Mouse (Mus musculus): ENCODE measurements around the gene Zdhhc4. TPM values are rescaled to one million over a fixed set of nuclear protein-coding genes. Genes with fewer than 3 reads are reported as not detected.
A peak's percentile ranks its signal among the peaks of the same experiment; 100 is the strongest.

Gene Zdhhc4
- total and polyA plus RNA-seq, 2 experiments from 2014 or later, result 63.3 to 104 TPM

DNA sequence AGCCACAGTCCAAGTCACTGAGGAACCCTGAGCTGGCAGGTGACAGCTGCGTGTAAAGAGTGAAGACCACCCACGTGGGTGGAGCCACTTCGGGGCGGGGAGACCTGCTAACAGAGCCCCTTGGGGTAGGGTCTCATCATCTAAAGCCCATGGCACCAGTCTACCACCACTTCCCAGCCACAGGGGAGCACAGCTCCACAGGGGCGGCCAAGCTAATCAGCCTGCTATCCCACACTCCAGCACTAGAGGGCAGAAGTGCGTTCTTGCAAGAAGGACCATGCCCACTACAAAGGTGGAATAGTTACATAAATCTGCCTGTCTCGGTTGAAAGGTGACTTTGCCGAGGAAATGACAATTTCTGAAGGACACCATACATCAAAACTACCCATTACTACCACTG lies 17.2 kb downstream of the Zdhhc4 start:
- Histone ChIP-seq H3K4me3 (ENCODE audit: low read depth, low read length) (no peak overlapping the region), H3K36me3 (replicated peaks; ENCODE audit: control insufficient read depth, insufficient read depth, low read length) (peaks cover 58% of the 10 kb centered on the region), H3K27me3 (ENCODE audit: control insufficient read depth, insufficient read depth, low read length) (no peaks in the 10 kb centered on the region), H3K9ac (replicated peaks; ENCODE audit: low read depth, low read length) (no peak overlapping the region), H3K4me2 (ENCODE audit: low read depth, low read length) (no peak overlapping the region), H3K4me1 (ENCODE audit: control insufficient read depth, insufficient read depth) (peaks cover 10% of the 10 kb centered on the region), H3K9me3 (replicated peaks; ENCODE audit: control insufficient read depth, low read length) (no peaks in the 10 kb centered on the region), H3K27ac (ENCODE audit: low read depth) (no peak overlapping the region)
- DNase-seq (ENCODE audit: low spot score) (no peak), ATAC-seq (ENCODE audit: insufficient read depth, low read depth) (no peak)
- 61% methylated on average over 8 of the region's 8 CpGs for WGBS
- TF ChIP-seq EP300 (IDR thresholded peaks at IDR 0.05; ENCODE audit: low read depth) (no peak), CTCF (IDR thresholded peaks at IDR 0.05; ENCODE audit: low read depth) (peak; percentile 83)

DNA sequence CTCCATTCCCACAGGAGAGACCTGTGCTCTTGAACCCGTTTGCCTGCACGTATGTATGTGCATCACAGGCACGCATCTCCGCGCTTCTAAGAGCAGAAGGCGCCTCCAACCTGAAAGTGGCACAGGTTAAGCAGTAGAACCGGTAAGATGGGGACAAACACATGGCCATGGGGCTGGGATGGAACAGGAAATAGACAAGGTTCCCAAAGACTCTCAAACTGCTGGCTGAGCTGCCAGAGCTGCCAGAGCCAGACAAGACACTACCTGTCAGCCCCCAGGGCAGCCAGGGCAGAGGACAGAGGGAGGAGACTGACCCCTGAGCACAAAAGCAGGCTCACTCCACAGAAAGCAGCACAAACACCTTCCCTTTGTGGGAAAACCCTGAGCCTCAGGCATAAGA lies 19.1 kb downstream of the Zdhhc4 start:
- no peak for ATAC-seq (ENCODE audit: insufficient read depth, low read depth)
- WGBS, result 93% methylated on average over 7 of the region's 7 CpGs
- TF ChIP-seq CTCF (IDR thresholded peaks at IDR 0.05; ENCODE audit: low read depth) (no peak), EP300 (IDR thresholded peaks at IDR 0.05; ENCODE audit: low read depth) (no peak)

DNA sequence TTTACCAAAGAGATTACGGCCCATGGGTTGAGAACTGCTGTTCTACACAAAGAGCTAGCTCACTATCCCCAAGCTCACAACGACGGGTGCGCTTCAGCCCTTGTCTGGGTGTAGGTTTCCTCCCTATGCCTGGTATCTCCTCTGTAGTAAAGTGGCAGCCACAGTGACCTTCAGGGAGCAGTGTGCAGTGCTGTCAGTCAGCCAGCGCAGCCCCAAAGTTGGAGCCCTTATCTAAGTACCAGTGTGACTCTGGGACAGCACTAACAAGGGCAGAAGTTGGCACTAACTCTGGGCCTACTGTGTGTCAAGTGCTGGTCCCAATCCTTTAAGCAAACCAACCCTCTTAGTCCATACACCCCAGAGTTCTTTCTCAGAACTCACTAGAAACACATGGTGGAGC lies 20.2 kb downstream of the Zdhhc4 start:
- Histone ChIP-seq H3K9ac (replicated peaks; ENCODE audit: low read depth, low read length) (no peak overlapping the region), H3K4me3 (ENCODE audit: low read depth, low read length) (no peak overlapping the region), H3K4me1 (ENCODE audit: control insufficient read depth, insufficient read depth) (peaks cover 4% of the 10 kb centered on the region; the same call in 1 of the 2 replicates), H3K27me3 (ENCODE audit: control insufficient read depth, insufficient read depth, low read length) (no peaks in the 10 kb centered on the region), H3K36me3 (replicated peaks; ENCODE audit: control insufficient read depth, insufficient read depth, low read length) (peaks cover 73% of the 10 kb centered on the region), H3K27ac (ENCODE audit: low read depth) (peak overlapping the region; percentile 85), H3K4me2 (ENCODE audit: low read depth, low read length) (no peak overlapping the region), H3K9me3 (replicated peaks; ENCODE audit: control insufficient read depth, low read length) (no peaks in the 10 kb centered on the region)
- DNase-seq (ENCODE audit: low spot score), result peak; percentile 66
- WGBS, result 58% methylated on average over 5 of the region's 5 CpGs
- TF ChIP-seq CTCF (IDR thresholded peaks at IDR 0.05; ENCODE audit: low read depth), result no peak
- TF ChIP-seq EP300 (IDR thresholded peaks at IDR 0.05; ENCODE audit: low read depth), result no peak
- peak; percentile 84 for ATAC-seq (ENCODE audit: insufficient read depth, low read depth)

More for the DNA sequence above, 19.1 kb downstream of the Zdhhc4 start:
- Histone ChIP-seq H3K9me3 (replicated peaks; ENCODE audit: control insufficient read depth, low read length) (no peaks in the 10 kb centered on the region), H3K27ac (ENCODE audit: low read depth) (no peak overlapping the region), H3K4me2 (ENCODE audit: low read depth, low read length) (no peak overlapping the region), H3K9ac (replicated peaks; ENCODE audit: low read depth, low read length) (no peak overlapping the region), H3K27me3 (ENCODE audit: control insufficient read depth, insufficient read depth, low read length) (no peaks in the 10 kb centered on the region), H3K36me3 (replicated peaks; ENCODE audit: control insufficient read depth, insufficient read depth, low read length) (peaks cover 66% of the 10 kb centered on the region), H3K4me1 (ENCODE audit: control insufficient read depth, insufficient read depth) (peaks cover 10% of the 10 kb centered on the region), H3K4me3 (ENCODE audit: low read depth, low read length) (no peak overlapping the region)
- no peak for DNase-seq (ENCODE audit: low spot score)

DNA sequence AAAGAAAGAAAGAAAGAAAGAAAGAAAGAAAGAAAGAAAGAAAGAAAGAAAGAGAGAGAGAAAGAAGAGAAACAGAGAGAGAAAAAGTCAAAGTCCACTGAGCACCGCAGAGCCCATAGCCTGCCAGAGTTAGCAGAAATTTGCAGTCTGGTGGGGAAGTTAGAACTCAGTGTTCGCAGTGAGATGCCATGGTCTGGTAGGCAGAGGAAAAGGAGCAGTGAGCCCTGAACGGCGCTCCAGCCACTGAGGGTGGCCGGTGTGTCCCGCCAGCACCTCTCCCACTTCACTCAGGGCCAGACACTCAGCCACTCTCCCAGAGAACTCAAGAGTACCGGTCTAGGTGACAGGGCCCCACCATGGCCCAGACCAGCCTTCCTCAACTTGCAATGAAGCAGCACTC lies 24.8 kb downstream of the Zdhhc4 start:
- TF ChIP-seq EP300 (IDR thresholded peaks at IDR 0.05; ENCODE audit: low read depth) (no peak), CTCF (IDR thresholded peaks at IDR 0.05; ENCODE audit: low read depth) (no peak)
- Histone ChIP-seq H3K4me3 (ENCODE audit: low read depth, low read length) (no peak overlapping the region), H3K4me2 (ENCODE audit: low read depth, low read length) (no peak overlapping the region), H3K4me1 (ENCODE audit: control insufficient read depth, insufficient read depth) (no peaks in the 10 kb centered on the region), H3K36me3 (replicated peaks; ENCODE audit: control insufficient read depth, insufficient read depth, low read length) (peaks cover 82% of the 10 kb centered on the region), H3K27me3 (ENCODE audit: control insufficient read depth, insufficient read depth, low read length) (no peaks in the 10 kb centered on the region), H3K9me3 (replicated peaks; ENCODE audit: control insufficient read depth, low read length) (no peaks in the 10 kb centered on the region), H3K9ac (replicated peaks; ENCODE audit: low read depth, low read length) (no peak overlapping the region), H3K27ac (ENCODE audit: low read depth) (no peak overlapping the region)
- ATAC-seq (ENCODE audit: insufficient read depth, low read depth) (no peak), DNase-seq (ENCODE audit: low spot score) (no peak)
- WGBS, result 87% methylated on average over 7 of the region's 7 CpGs

DNA sequence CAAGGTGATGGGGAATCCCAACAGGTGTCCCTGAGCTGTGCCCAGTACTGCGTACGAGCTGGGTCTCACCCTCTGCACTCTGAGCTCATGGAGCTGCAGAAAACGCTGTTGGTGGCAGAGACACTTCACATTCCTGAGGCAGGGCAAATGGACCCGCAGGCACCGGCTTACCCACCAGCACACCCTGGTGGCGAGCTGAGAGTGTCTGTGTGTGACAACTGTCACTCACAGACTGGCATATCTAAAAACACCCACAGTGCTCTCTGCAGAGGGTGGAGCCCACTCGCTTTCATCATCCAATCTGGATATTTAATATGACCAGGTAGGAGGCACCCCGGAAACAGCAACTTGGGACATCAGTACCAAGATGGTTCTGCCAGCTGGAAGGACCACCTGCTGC lies 27.8 kb downstream of the Zdhhc4 start:
- Histone ChIP-seq H3K27me3 (ENCODE audit: control insufficient read depth, insufficient read depth, low read length) (no peaks in the 10 kb centered on the region), H3K4me1 (ENCODE audit: control insufficient read depth, insufficient read depth) (no peaks in the 10 kb centered on the region), H3K9me3 (replicated peaks; ENCODE audit: control insufficient read depth, low read length) (no peaks in the 10 kb centered on the region), H3K27ac (ENCODE audit: low read depth) (no peak overlapping the region), H3K9ac (replicated peaks; ENCODE audit: low read depth, low read length) (no peak overlapping the region), H3K36me3 (replicated peaks; ENCODE audit: control insufficient read depth, insufficient read depth, low read length) (peaks cover 53% of the 10 kb centered on the region), H3K4me2 (ENCODE audit: low read depth, low read length) (no peak overlapping the region), H3K4me3 (ENCODE audit: low read depth, low read length) (no peak overlapping the region)
- DNase-seq (ENCODE audit: low spot score) (no peak), ATAC-seq (ENCODE audit: insufficient read depth, low read depth) (peak; percentile 29; the same call in 1 of the 2 replicates)
- TF ChIP-seq EP300 (IDR thresholded peaks at IDR 0.05; ENCODE audit: low read depth), result no peak
- peak; percentile 55 for TF ChIP-seq CTCF (IDR thresholded peaks at IDR 0.05; ENCODE audit: low read depth)
- 50% methylated on average over 8 of the region's 8 CpGs for WGBS

DNA sequence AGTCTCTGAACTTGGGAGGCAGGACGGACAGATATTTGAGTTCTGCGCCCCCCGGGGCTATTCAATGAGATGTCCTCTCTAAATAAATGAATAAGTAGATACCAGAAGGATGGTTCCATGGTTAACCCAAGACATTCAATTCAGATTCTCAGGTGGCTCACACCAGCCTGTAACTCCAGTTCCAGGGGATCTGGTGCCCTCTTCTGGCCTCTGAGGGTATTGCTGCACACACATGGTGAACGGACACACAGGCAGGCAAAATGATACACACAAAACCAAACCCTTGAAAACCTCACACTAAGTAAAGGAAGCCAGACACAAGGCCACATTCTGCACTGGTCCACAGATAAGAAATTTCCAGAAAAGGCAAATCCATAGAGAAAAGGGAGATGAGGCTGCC lies 29.4 kb downstream of the Zdhhc4 start:
- WGBS, result 89% methylated on average over 4 of the region's 4 CpGs
- Histone ChIP-seq H3K4me2 (ENCODE audit: low read depth, low read length) (no peak overlapping the region), H3K9me3 (replicated peaks; ENCODE audit: control insufficient read depth, low read length) (no peaks in the 10 kb centered on the region), H3K27ac (ENCODE audit: low read depth) (no peak overlapping the region), H3K27me3 (ENCODE audit: control insufficient read depth, insufficient read depth, low read length) (no peaks in the 10 kb centered on the region), H3K4me1 (ENCODE audit: control insufficient read depth, insufficient read depth) (no peaks in the 10 kb centered on the region), H3K9ac (replicated peaks; ENCODE audit: low read depth, low read length) (no peak overlapping the region), H3K36me3 (replicated peaks; ENCODE audit: control insufficient read depth, insufficient read depth, low read length) (peaks cover 39% of the 10 kb centered on the region), H3K4me3 (ENCODE audit: low read depth, low read length) (no peak overlapping the region)
- ATAC-seq (ENCODE audit: insufficient read depth, low read depth), result no peak
- no peak for DNase-seq (ENCODE audit: low spot score)
- TF ChIP-seq CTCF (IDR thresholded peaks at IDR 0.05; ENCODE audit: low read depth) (peak; percentile 67), EP300 (IDR thresholded peaks at IDR 0.05; ENCODE audit: low read depth) (no peak)
